Comparison of ENCODE assay signal across 1 mouse cellular context in genomic region chr7:45161612-45162473, GRCm38 (mm10).
TF ChIP-seq lines count a peak whose summit lies in the region.

No protein-coding gene starts in this region.

TF ChIP-seq in ES-E14, 5 proteins besides CTCF, POLR2A, EP300 and RAD21 (continued from another document):
- TF ChIP-seq ZC3H11A (IDR thresholded peaks at IDR 0.05; ENCODE audit: borderline replicate concordance, low read depth, low read length), result no peak
- 0 out of 2 replicates have a peak, but pooled peaks have one; percentile 5 for TF ChIP-seq ZNF384 (IDR thresholded peaks at IDR 0.05; ENCODE audit: low read depth, low read length)
- TF ChIP-seq HCFC1 (IDR thresholded peaks at IDR 0.05; ENCODE audit: borderline replicate concordance, insufficient read depth, low read length), result peak; percentile 90
- no peak for TF ChIP-seq CHD2 (IDR thresholded peaks at IDR 0.05; ENCODE audit: low read depth, low read length)
